Mouse (Mus musculus): ENCODE results near the gene Cartpt.
"Not testable (repeated sequence)": the region's sequence is repeated elsewhere in the genome, so short reads cannot be mapped to it uniquely, and the experiment has no call there.

The Cartpt gene

GRCm38 (mm10) chr13:99900965-99901364 is at the start of gene Cartpt:
Gene Cartpt, minus strand, starts transcription at chr13:99901091.
- in situ Hi-C loops (cut with MboI; ENCODE audit: unreplicated experiment in 2 of 2) = no loop called here

DNA sequence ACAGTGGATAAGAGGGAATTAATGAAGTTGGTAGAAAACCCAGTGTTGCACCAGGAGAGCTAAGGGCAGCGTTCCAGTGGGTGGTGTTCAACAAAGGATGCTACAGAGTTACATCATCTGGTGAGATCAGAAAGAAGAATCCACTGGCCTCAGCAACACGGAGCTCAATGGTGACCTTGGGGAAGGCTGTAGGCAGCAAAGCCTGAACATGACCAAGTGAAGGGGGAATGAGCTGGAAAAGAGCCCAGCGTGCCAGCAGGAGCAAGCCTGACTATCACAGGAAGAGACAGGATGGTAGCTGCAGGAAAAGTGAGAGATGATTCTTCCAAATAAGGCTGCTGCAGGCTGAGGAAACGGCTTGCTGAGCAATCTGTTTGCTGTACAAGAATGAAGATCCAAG is 46.5 kb upstream of the Cartpt start:
- in situ Hi-C loops (cut with MboI; ENCODE audit: unreplicated experiment in 2 of 2) = no loop called here

DNA sequence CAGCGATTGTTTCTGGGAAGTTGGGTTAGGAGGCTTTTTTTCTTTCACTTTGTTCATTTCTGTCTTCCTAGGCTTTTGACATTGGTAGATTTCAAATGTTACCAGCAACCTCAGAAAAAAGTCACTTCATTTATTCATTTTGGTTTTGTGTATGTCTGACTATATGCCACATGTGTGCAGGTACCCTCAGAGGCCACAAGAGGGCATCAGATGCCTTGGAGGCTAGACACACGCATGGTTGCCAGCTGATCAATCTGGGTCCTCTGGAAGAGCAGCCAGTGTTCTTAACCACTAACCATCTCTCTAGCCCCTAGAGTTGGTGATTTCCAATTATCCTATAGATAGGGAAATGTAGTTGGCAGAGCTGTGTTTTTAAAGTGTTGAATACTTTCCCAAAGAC is 42.6 kb upstream of the Cartpt start:
- in situ Hi-C loops (cut with MboI; ENCODE audit: unreplicated experiment in 2 of 2) = no loop called here

DNA sequence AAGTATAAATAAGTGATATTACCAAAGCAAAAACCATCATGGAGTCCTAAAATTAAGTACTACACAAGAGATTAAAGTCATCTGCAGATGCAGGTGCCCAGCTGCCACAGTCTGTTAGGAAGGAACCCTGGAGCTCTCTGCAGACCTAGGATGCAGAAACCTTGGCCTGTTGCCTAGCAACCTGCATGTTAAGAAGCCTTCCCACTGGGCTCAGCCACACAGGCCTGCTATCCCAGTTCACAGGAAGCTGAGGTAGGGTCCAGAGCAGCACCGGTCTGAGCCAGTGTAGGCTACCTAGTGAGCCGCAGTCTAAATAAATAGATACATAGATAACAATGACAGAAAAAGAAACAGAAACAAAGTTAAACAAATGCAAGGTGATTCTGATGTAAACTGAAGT is 39.7 kb upstream of the Cartpt start:
- in situ Hi-C loops (cut with MboI; ENCODE audit: unreplicated experiment in 2 of 2) = no loop called here

- in situ Hi-C loops (cut with MboI; ENCODE audit: unreplicated experiment in 2 of 2) = no loop called here
These were observed 38.4 kb upstream of the Cartpt start for GRCm38 (mm10) chr13:99939320-99939671.

GRCm38 (mm10) chr13:99938606-99939319 is 37.9 kb upstream of the Cartpt start:
- in situ Hi-C loops (cut with MboI; ENCODE audit: unreplicated experiment in 2 of 2) = no loop called here

DNA sequence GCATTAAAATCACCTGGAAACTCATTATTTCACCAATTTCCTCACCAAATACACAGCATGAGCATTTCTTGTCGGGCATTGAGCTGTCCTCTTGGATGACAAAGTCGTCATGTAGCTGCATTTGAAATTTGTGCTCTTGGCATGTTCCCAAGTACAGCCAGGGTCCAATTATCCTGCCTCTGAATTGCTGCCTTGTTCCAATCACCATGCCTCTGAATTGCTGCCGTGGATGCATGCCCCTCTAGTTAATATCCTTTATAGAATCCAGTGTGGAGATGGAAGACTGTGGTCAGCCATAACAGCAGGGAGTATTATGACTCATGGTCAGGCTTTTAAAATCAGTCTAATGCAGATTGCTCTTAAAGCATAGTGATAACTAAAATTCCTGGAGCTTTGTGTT is 36.9 kb upstream of the Cartpt start:
- in situ Hi-C loops (cut with MboI; ENCODE audit: unreplicated experiment in 2 of 2) = no loop called here

DNA sequence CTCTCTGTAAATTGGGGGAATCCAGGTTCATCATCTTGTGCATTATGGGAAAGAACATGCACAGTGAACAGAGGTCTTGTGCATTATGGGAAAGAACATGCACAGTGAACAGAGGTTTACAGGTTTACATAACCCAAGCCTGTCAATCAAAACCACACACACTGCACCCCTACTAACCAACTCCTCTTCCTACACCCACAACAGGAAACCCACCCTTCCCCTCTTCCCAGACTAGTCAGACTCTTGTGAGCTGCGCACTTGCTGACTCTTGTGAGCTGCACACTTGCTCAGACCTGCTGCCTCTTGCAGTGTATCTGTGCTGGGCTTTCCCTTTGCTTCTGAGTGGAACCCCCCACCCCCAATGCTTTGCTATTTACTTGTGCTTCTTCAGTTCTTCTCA is 31.5 kb upstream of the Cartpt start:
- in situ Hi-C loops (cut with MboI; ENCODE audit: unreplicated experiment in 2 of 2) = no loop called here

GRCm38 (mm10) chr13:99931502-99931901 is 30.6 kb upstream of the Cartpt start:
- in situ Hi-C loops (cut with MboI; ENCODE audit: unreplicated experiment in 2 of 2) = no loop called here

DNA sequence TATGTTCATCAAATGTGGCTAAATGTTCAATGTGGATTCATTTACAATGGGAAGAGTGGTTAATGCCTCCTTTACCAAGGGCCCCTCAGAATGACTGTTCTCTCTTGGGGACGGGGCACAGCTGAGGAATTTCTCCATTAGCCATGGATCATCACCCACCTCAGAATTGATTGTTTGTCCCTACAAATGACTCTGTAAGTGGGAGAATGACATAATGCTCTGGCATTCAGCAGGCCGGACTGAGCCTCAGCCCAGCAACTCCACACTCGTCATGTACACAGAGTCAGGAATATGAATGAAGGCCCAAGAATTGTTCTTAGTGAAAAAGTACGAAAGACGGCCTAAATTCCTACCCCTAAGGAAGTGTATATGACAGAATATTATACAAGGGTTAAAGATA is 25.4 kb upstream of the Cartpt start:
- in situ Hi-C loops (cut with MboI; ENCODE audit: unreplicated experiment in 2 of 2) = no loop called here

DNA sequence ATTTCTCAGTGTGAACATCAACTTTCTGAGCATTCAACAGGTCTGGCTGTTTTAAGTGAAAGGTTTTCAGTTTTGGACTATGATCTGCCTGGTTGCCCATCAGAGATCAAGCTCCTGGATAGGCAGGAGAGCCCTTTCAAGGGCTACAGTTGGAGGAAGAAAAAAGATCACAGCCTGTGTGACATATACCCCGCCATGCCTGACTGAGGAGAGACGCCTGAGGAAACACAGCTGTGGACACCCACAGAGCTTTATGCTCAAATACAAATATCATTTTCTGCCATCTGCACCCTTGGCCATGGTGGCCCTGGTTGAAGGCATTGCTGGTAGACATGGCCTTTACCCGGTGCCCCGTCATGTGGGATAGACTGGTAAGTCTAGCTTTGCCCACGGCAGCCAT is 14.7 kb upstream of the Cartpt start:
- in situ Hi-C loops (cut with MboI; ENCODE audit: unreplicated experiment in 2 of 2) = no loop called here

GRCm38 (mm10) chr13:99900557-99900892 is 366 bp downstream of the Cartpt start:
- in situ Hi-C loops (cut with MboI; ENCODE audit: unreplicated experiment in 2 of 2) = no loop called here

GRCm38 (mm10) chr13:99899670-99900556 is 978 bp downstream of the Cartpt start:
- in situ Hi-C loops (cut with MboI; ENCODE audit: unreplicated experiment in 2 of 2) = no loop called here

GRCm38 (mm10) chr13:99898816-99899215 is 2.1 kb downstream of the Cartpt start:
- in situ Hi-C loops (cut with MboI; ENCODE audit: unreplicated experiment in 2 of 2) = no loop called here

DNA sequence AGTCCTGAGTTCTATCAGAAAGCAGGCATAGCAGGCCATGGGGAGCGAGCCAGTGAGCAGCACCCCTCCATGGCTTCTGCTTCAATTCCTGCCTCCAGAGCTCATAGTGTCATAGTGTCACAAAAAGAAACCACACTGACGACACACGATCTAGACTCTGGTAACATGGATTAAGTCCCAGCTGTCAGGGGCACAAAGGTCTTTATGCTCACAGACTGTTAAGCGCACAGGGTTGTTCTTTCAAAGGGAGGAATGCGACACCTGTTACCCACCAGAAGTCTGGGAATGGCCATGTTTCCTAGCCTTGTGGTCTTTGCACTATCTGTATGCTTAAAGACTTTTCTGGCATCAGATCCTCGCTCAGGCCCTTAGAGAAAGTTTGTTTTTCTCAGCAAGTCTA is 15.3 kb downstream of the Cartpt start:
- in situ Hi-C loops (cut with MboI; ENCODE audit: unreplicated experiment in 2 of 2) = no loop called here

DNA sequence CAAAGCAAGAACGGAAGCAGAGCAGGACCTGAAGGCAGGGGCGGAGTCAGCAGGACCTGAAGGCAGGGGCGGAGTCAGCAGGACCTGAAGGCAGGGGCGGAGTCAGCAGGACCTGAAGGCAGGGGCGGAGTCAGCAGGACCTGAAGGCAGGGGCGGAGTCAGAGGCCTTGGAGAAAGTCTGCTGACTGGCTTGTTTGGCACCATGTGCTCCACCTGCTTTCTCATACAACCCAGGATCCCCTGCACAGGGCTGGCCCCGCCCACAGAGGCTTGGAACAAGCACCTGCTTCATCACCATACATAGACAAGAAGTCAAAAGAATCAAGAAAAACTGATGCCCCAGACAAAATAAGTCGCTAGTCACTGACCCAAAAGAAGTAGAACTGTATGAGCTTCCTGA is 19.1 kb downstream of the Cartpt start:
- in situ Hi-C loops (cut with MboI; ENCODE audit: unreplicated experiment in 2 of 2) = not testable (repeated sequence)

- in situ Hi-C loops (cut with MboI; ENCODE audit: unreplicated experiment in 2 of 2) = no loop called here
These were observed 21.2 kb downstream of the Cartpt start for GRCm38 (mm10) chr13:99879696-99880095.

GRCm38 (mm10) chr13:99872059-99872458 is 28.8 kb downstream of the Cartpt start:
- in situ Hi-C loops (cut with MboI; ENCODE audit: unreplicated experiment in 2 of 2) = loop anchor here in 1 of 2 experiments (25.0 kb wide), 1 partner anchor 240 kb away; the partner anchor contains the start of genes Bdp1, Serf1 and Smn1

- in situ Hi-C loops (cut with MboI; ENCODE audit: unreplicated experiment in 2 of 2) = loop anchor here (5.0 to 25.0 kb wide), 4 partner anchors 86 to 526 kb away; partner anchors contain the start of genes Bdp1 (in 1 of the 2), Serf1 (in 1 of the 2) and Smn1 (in 1 of the 2)
These were observed 32.5 kb downstream of the Cartpt start for GRCm38 (mm10) chr13:99868438-99868837.

GRCm38 (mm10) chr13:99864331-99864730 is 36.6 kb downstream of the Cartpt start:
- in situ Hi-C loops (cut with MboI; ENCODE audit: unreplicated experiment in 2 of 2) = loop anchor here (10.0 to 25.0 kb wide), 3 partner anchors 90 to 530 kb away; partner anchors contain the start of genes Bdp1 (in 1 of the 2), Serf1 (in 1 of the 2) and Smn1 (in 1 of the 2)

DNA sequence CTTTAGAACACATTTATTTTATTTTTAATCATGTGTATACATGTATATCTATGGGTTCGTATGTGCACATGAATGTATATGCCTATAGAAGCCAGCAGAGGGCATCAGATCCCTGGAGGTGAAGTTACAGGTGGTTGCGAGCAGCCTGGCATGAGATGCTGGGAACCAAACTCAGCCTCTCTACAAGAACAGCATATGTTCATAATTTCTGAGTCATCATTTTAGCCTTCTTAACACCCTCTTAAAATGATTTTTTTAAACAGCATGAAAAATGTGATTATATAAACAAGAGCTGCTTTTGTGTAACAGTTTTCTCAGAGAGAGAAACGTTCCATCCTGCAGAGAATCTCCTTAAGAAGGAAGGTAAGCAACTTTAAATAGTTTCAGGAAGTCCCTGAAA is 40.2 kb downstream of the Cartpt start:
- in situ Hi-C loops (cut with MboI; ENCODE audit: unreplicated experiment in 2 of 2) = loop anchor here (10.0 to 25.0 kb wide), 3 partner anchors 94 to 534 kb away; partner anchors contain the start of genes Bdp1 (in 1 of the 2), Serf1 (in 1 of the 2) and Smn1 (in 1 of the 2)

Measured in v-Abl transformed pro-B cells (cell line).